Comparison of ENCODE assay signal across 29 mouse cellular contexts in the genomic region with DNA sequence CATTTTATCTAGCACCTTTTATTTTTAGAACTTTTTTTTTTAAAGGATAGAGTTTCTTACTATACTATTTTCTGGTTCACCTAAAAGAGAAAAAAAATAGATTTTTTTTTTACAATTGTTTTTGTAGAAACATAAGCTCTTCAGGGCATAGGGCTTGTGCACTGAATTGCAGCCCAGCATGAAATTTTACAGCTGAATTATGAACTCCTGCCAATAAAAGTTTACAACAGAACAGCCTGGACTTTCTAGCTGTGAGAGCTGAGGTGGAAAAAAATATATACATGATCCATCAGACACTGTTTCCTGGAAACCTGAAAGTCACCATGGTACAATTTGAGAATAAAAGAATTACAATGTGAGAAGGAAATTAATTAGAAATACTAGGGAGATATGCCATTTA.
"Had no signal": no experiment of that assay in that cellular context is flagged by ENCODE, and none has a peak within 500 bp of the region (broad histone marks: within the 10 kb centered on the region; RNA-seq: fewer than 3 reads in every experiment).

No protein-coding gene starts in this region.

- ATAC-seq: forebrain, embryonic 13.5 days; forebrain, embryonic 14.5 days; forebrain, embryonic 15.5 days; forebrain, embryonic 16.5 days; forebrain, postnatal 0 days had no signal

- H3K4me2 ChIP-seq: embryonic facial prominence, embryonic 12.5 days; embryonic facial prominence, embryonic 13.5 days; embryonic facial prominence, embryonic 15.5 days; forebrain, embryonic 12.5 days; forebrain, embryonic 13.5 days; forebrain, embryonic 15.5 days had no signal

- H3K27me3 ChIP-seq: embryonic facial prominence, embryonic 12.5 days; embryonic facial prominence, embryonic 13.5 days; embryonic facial prominence, embryonic 15.5 days; forebrain, embryonic 13.5 days; forebrain, embryonic 15.5 days had no signal

- H3K4me3 ChIP-seq: embryonic facial prominence, embryonic 10.5 days; embryonic facial prominence, embryonic 12.5 days; embryonic facial prominence, embryonic 13.5 days; embryonic facial prominence, embryonic 15.5 days; erythroblast, embryonic 14.5 days; forebrain, embryonic 10.5 days; forebrain, embryonic 12.5 days; forebrain, embryonic 13.5 days; forebrain, embryonic 15.5 days; gastrocnemius, adult 2 months; heart, adult 2 months had no signal

- H3K9ac ChIP-seq: embryonic facial prominence, embryonic 12.5 days; embryonic facial prominence, embryonic 13.5 days; embryonic facial prominence, embryonic 15.5 days; forebrain, embryonic 12.5 days; forebrain, embryonic 13.5 days; forebrain, embryonic 15.5 days; forebrain, postnatal 0 days had no signal

- H3K27ac ChIP-seq: embryonic facial prominence, embryonic 10.5 days; embryonic facial prominence, embryonic 12.5 days; embryonic facial prominence, embryonic 13.5 days; embryonic facial prominence, embryonic 15.5 days; forebrain, embryonic 10.5 days; forebrain, embryonic 12.5 days; forebrain, embryonic 13.5 days; forebrain, embryonic 15.5 days; gastrocnemius, adult 2 months; heart, adult 2 months had no signal

- H3K9me3 ChIP-seq: embryonic facial prominence, embryonic 10.5 days; embryonic facial prominence, embryonic 12.5 days; embryonic facial prominence, embryonic 13.5 days; embryonic facial prominence, embryonic 15.5 days; forebrain, embryonic 10.5 days; forebrain, embryonic 12.5 days; forebrain, embryonic 13.5 days; forebrain, embryonic 15.5 days had no signal

- H3K36me3 ChIP-seq: embryonic facial prominence, embryonic 10.5 days; embryonic facial prominence, embryonic 12.5 days; embryonic facial prominence, embryonic 13.5 days; embryonic facial prominence, embryonic 15.5 days; forebrain, embryonic 10.5 days; forebrain, embryonic 12.5 days; forebrain, embryonic 15.5 days had no signal

- DNase-seq: cerebellum, adult 2 months; cerebellum, adult 8-10 months; cerebellum, adult 9-10 months; cerebellum, adult 9-11 months; cerebellum, postnatal 10 days; cerebellum, postnatal 14 days; cerebellum, postnatal 25 days; cerebellum, postnatal 36 days; embryo, embryonic 11 days; forebrain, postnatal 0 days; gastrocnemius, adult 2 months; gastrocnemius, postnatal 10 days; gastrocnemius, postnatal 14 days; gastrocnemius, postnatal 25 days; gastrocnemius, postnatal 36 days; heart, adult 11 months; heart, adult 18-20 months; heart, adult 2 months had no signal

- H3K4me1 ChIP-seq: embryonic facial prominence, embryonic 10.5 days; embryonic facial prominence, embryonic 12.5 days; embryonic facial prominence, embryonic 15.5 days; forebrain, embryonic 12.5 days; forebrain, embryonic 13.5 days had no signal
